Mouse (Mus musculus): Measurements from ENCODE around the gene Prpf38b.

Gene Prpf38b

DNA sequence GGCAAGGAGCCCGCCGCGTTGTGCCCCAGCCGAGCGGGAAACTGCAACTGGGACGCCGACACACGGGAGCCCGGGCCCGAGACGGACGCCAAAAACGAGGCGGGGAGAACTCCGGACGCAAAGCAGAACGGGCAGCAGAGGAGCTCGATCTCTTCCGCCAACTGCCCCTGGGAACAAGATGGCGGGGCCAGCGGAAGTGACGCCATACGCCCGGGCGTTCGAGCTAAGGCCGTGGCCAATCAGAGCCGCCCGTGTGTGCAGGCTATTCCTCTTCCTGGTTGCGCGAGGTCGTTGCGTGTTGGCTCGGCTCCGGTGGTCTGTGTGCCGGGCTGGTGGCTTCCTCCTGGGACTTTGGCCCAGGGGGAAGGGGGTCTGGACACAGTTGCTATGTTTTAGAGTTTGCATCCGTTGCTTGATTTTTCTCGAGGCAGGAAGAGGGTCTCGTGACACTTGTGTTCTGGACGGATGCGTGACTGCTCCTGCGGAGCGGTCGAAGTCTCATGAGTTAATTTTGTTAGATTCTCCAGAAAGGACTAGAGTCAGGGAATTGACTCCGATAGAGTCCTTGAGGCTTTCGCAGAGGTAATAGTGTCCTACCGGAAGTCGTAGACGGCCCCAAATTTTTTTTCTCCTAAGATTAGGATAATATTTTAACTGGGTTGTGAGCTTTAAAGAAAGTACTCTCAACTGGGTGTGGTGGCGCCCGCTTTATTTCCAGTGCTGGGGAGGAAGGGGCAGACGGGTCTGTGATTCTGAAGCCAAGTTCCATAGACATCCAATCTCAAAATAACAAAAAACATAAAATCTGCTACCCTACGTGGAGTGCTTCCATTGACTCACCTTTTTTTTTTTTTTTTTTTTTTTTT lies at the start of gene Prpf38b:
Gene Prpf38b, minus strand, starts transcription at position 180 of the 866 bp plus-strand sequence.
- DNase-seq (ENCODE audit: low spot score) = peak; percentile 99

GRCm38 (mm10) chr3:108961226-108961625 lies 49.7 kb upstream of the Prpf38b start:
- peak; percentile 80 for DNase-seq (ENCODE audit: low spot score)

GRCm38 (mm10) chr3:108959680-108960295 lies 48.3 kb upstream of the Prpf38b start:
- no peak for DNase-seq (ENCODE audit: low spot score)

GRCm38 (mm10) chr3:108957976-108958375 lies 46.4 kb upstream of the Prpf38b start:
- DNase-seq (ENCODE audit: low spot score) = no peak

GRCm38 (mm10) chr3:108940996-108941395 lies 29.5 kb upstream of the Prpf38b start:
- no peak for DNase-seq (ENCODE audit: low spot score)

GRCm38 (mm10) chr3:108940001-108940633 lies 28.6 kb upstream of the Prpf38b start, which contains the start of gene Gm9857:
TSS of gene Gm9857 (minus strand) at chr3:108940445.
- peak; percentile 29 for DNase-seq (ENCODE audit: low spot score)

- DNase-seq (ENCODE audit: low spot score) = no peak
Measured at GRCm38 (mm10) chr3:108939573-108939972, 28.0 kb upstream of the Prpf38b start, which contains the start of gene Henmt1. TSS of gene Henmt1 (plus strand) at chr3:108939873.

DNA sequence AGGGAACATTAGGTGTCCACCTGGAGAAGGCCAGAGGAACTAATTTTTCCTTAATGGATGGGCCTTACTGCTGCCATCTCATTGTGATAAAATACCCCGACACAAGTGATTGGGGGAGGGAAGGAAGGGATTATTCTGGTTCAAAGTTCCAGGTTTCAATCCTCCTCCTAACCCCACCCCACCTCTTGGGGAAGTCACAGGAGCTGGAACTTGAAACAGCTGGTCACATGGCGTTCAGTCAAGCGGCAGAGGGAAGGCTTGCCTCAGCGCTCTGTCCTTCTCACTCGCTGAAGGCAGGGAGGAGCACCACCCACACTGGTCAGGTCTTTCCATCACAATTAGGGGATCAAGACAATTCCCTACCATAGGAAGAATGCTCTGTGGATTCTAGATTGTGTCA lies 27.2 kb upstream of the Prpf38b start:
- no peak for DNase-seq (ENCODE audit: low spot score)

- DNase-seq (ENCODE audit: low spot score) = no peak
Measured at GRCm38 (mm10) chr3:108933557-108933956, 22.0 kb upstream of the Prpf38b start.

- DNase-seq (ENCODE audit: low spot score) = no peak
Measured at GRCm38 (mm10) chr3:108926308-108926707, 14.8 kb upstream of the Prpf38b start.

GRCm38 (mm10) chr3:108925677-108926076 lies 14.2 kb upstream of the Prpf38b start:
- no peak for DNase-seq (ENCODE audit: low spot score)

DNA sequence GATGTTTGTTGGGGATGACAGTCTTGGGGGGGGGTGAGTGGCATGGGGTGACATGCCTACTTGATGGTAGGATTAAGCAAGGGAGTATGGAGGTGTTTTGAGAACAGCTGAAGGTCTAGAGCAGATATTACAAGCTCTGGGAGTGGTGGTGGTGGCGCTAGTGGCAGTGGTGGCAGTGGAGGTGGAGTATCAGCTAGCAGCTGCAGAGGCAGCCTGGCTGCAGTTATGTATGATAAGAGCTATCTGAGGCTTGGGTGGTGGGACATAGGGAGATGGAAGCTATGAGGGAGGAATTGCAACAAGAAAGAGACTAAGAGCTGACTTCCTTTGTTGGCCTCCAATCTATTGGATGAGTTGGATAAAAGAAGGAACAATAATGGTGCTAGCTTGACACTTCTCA lies 10.3 kb upstream of the Prpf38b start:
- no peak for DNase-seq (ENCODE audit: low spot score)

DNA sequence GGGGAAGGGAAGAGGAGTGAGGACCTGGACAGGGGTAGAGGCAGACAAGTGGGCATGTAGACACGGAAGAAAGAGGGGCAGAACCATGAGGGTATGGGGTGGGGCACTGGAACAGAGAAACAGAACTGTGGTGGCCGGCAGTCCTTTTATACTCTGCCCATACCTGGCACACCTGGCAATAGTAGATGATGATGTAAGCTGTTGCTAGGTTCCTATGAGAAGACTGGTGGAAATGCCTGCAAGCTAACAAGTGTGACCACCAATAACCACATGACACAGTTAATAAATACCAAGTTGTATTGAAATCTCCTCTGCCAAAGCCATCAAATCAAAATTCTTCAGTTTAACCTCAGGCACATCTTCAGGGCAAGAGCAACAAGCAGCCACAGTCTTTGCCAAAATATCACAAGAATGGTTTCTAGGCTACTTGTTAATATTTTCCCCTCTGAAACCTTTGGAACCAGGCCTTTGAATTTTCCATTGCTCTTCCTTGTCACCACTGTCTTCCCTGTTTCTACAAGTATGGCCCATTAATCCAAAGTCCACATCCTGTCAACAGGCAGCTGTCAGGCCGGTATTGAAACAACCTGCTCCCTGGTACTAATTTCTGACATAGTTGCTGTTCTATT lies 9.0 kb upstream of the Prpf38b start:
- DNase-seq (ENCODE audit: low spot score) = no peak

GRCm38 (mm10) chr3:108918852-108919251 lies 7.3 kb upstream of the Prpf38b start:
- DNase-seq (ENCODE audit: low spot score) = no peak

DNA sequence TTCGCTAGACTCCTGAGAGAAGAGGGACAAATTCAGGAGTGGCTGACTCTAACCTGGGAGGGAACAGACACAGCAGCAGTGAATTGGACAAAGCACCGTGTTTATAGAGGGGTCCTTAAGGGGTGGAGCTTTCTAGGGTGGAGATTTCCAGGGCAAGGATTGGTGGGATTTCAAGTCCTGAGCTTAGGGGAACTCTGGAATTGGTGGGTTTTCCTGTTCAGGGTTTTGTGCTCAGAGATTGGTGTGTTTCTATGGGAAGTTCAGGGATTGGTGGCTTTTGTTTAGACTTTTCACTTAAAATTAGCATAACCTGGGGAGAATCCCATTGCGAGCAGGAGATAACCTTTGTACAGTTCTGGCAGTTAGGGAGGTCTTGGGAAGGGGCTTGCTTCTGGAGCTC lies 6.5 kb upstream of the Prpf38b start:
- no peak for DNase-seq (ENCODE audit: low spot score)

DNA sequence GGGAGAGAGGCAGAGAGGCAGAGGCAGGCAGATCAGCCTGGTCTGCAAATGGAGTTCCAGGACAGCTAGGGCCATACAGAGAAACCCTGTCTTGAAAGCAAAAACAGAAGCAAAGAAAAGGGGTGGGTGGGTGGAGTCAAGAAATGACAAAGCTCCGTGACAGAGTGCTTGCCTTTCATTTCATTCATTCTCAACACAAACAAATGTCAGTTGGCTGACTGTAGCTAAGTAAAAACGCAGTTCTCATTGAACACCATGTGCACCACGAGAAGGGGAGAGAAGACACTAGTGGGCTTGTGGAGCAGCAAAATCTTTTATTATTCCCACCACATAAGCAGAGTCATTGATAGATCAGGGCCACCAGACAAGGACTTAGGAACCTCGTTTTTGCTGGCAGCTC lies 5.3 kb upstream of the Prpf38b start:
- DNase-seq (ENCODE audit: low spot score) = no peak

GRCm38 (mm10) chr3:108915999-108916398 lies 4.5 kb upstream of the Prpf38b start:
- DNase-seq (ENCODE audit: low spot score) = no peak

GRCm38 (mm10) chr3:108911081-108911547 lies 413 bp downstream of the Prpf38b start:
- DNase-seq (ENCODE audit: low spot score) = peak; percentile 77

- DNase-seq (ENCODE audit: low spot score) = peak; percentile 9
Measured at GRCm38 (mm10) chr3:108910303-108911080, 1.0 kb downstream of the Prpf38b start.

DNA sequence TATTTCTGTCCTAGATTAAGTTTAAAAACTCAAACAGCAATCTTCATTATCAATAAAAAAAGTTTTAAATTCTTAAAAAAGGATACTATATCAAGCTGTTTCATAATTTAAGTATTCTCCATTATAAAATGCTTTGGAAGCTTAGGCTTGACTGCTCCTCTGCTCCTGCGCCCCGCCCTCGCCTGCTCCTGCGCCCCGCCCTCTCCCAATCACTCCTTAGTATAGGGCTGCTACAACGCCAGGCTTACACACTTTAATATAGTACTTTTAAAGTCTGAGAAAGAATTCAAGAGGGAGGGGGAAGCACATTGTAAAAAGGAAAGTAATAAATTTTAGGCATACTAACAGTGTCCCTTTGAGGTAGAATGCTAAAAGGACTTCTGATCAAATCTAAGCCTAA lies 8.6 kb downstream of the Prpf38b start:
- no peak for DNase-seq (ENCODE audit: low spot score)

- no peak for DNase-seq (ENCODE audit: low spot score)
Measured at GRCm38 (mm10) chr3:108902038-108902437, 9.5 kb downstream of the Prpf38b start.
